Mouse (Mus musculus) Patski (cell line): ENCODE data around the gene Acot2. TPM values are rescaled to one million over a fixed set of nuclear protein-coding genes. Genes with fewer than 3 reads are reported as not detected.
"Not testable (repeated sequence)": the region's sequence is repeated elsewhere in the genome, so short reads cannot be mapped to it uniquely, and the experiment has no call there.

ENCODE experiments used
- ATAC-seq: fragments of 100-300 bp; one replicate; pipeline ENCODE4 v1.8.0; 2021
- CTCF ChIA-PET: fragments of 350-600 bp; sonication (Branson Sonifier 250); formaldehyde crosslinking; loops from one replicate; lab custom pipeline; 2022; ENCODE audit warnings: inconsistent platforms; lab: Charles Lee
- POLR2A ChIA-PET: fragments of 350-600 bp; sonication (Branson Sonifier 250); formaldehyde crosslinking; loops from one replicate; lab custom pipeline; 2022; ENCODE audit warnings: antibody characterized with exemption, inconsistent platforms; lab: Charles Lee
- DNase-seq: peaks from one replicate; pipeline ENCODE4 v3.0.0-alpha.2; 2011; ENCODE audit warnings: low read depth, low spot score
- H3K27me3 ChIP-seq: fragments of 371-371 bp; one replicate; pipeline ENCODE4 v1.5.1; 2021
- CTCF ChIP-seq: fragments of 100-300 bp; IDR thresholded peaks from one replicate; pipeline ENCODE4 v1.5.1; 2021
- in situ Hi-C: fragments of 300-500 bp; cut with MboI; formaldehyde crosslinking; loops from 3 replicates; pipeline ENCODE4 v1.11.1; 2018; ENCODE audit warnings: low pct_unique_long_range_greater_than_20kb, mixed read lengths
- polyA plus RNA-seq: library from polyadenylated mRNA; unstranded; gene quantifications from one replicate; pipeline ENCODE4 v1.2.3, GENCODE M21; 2021

Gene Acot2
- polyA plus RNA-seq, 1 experiment from 2014 or later: 33.7 TPM

DNA sequence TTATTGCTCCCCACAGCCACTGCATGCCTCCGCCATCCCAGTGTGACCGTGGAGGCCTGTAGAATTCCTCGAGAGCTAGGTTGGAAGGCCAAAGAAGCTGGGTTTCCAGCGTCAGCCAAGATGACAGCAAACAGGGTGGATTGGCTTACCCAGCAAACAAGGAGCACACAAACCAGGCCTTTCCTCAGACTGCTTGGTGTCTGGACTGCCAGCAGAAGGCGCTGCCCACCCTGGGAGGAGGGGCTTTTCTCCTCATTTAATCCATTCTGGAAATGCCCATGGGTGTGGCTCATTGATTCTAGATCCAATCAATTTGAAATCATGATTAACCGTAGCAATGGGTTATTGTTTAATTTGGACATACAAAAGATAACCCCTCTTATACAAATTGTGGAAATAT is 25.5 kb downstream of the Acot2 start:
- no peak for TF ChIP-seq CTCF
- ChIA-PET CTCF (no interaction called here), POLR2A (no interaction called here)
- no peaks in the 10 kb centered on the region for H3K27me3 ChIP-seq
- no peak for ATAC-seq
- no peak for DNase-seq
- in situ Hi-C loops: no loop called here

DNA sequence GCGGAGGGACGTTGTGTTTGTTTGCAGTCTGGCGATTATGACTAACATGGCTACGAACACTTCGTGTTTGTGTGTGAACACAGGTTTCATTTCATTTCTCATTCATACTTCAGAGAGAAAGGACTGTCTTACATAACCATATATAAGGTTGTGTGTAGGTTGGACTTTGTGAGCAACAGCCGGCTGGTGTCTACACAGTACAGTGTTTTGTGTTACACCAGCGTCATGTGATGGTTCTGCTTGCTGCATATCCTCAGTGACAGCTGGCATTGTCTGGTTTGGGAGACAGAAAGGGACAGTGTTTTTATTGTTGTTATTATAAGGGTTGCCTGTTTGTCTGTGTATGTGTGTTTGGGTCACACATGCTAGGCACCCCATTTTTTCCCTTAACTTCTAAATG is 26.0 kb downstream of the Acot2 start:
- in situ Hi-C loops: no loop called here
- TF ChIP-seq CTCF: no peak
- POLR2A ChIA-PET: no interaction called here
- CTCF ChIA-PET: no interaction called here
- no peaks in the 10 kb centered on the region for H3K27me3 ChIP-seq
- DNase-seq: no peak
- ATAC-seq: no peak

DNA sequence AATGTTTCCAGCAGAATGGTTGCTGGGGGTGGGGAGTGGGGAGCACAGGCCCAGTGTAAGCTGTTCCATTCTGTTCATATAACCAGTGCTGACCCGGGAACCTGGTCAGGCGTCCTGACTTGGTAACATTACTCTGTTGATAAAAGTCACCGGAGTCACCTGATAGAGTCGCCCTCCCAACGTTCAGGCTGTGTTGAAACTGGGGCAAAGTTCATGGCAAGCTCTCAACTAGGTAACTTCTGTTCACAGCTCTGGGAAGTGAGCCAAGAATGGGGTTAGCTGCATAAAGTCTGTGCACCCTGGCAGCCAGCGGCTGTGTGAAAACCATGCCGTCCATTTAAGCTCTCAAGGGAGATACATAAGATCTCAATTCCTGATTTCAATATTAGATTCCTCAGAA is 32.9 kb downstream of the Acot2 start:
- H3K27me3 ChIP-seq, DNase-seq, CTCF ChIA-PET, ATAC-seq, in situ Hi-C loops, POLR2A ChIA-PET: not testable (repeated sequence)

DNA sequence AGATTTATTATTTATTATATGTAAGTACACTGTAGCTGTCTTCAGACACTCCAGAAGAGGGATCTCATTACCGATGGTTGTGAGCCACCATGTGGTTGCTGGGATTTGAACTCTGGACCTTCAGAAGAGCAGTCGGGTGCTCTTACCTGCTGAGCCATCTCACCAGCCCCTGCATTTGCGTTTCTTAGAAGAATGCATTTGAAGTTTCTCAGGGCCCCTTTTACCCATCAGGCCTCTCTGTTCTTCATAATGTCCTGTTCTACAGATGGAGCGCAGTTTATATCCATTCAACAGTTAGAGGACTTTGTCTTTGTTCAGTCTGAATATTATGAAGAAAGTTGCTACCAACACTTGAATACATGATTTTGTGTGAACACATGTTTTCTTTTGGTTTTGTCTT is 34.6 kb downstream of the Acot2 start:
- in situ Hi-C loops, POLR2A ChIA-PET, DNase-seq, ATAC-seq, CTCF ChIA-PET, H3K27me3 ChIP-seq: not testable (repeated sequence)

DNA sequence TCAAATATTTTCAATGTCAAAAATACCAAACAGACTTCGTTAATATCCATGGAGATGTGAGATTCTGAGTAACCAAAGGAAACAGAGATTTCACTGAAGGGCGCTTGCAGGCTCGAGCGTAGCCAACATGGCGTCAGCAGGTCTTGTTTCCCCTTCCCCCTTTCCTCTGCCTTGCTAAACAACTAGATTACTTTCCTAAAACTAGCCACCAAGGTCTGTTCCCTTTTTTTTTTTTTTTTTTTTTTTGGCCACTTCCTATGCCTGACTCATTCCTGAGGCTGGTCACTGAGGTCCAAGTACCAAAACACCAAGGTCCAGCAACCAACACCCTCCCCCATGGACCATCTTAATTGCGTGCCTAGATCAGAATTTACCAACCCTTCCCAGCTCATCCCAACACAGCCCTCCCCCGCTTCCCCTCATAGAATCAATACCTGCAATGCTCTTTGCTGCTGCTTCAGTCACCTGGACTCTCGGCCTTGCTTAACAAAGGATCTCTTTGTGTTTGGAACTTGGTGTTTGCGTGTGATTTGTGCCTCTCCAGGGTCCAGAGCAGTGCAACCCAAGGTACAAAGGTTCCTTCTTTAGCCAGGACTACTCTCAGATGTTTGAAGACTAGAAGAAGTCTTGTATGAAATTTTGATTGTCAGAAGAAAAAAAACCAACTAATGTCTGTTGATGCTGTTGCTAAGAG is 35.5 kb downstream of the Acot2 start:
- ChIA-PET CTCF (no interaction called here), POLR2A (interaction anchor here (0.9 kb wide), 1 partner anchor 29 kb away, joined by 3 read pairs; the partner anchor contains the start of gene Acot3)
- in situ Hi-C loops: no loop called here
- no peak for ATAC-seq
- no peak for DNase-seq
- no peak for TF ChIP-seq CTCF
- H3K27me3 ChIP-seq: no peaks in the 10 kb centered on the region

DNA sequence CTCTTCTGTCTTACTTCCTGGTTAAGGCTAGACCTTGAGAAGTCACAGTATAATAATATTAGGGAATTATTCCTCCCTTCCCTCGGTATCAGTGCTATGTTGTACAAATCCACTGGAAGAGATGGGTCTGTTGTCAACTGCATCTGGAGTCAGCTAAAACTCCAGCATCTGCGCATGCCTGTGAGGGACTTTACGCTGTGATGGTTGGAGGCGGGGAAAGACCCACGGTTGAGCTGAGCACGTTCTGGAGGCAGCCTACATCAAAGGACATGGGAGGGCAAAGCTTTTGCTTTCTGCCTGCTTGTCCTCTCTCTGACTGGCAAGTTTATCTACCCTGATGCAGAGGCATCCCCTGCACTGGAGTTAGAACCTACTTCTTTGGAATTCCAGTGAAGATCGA is 38.2 kb downstream of the Acot2 start:
- ATAC-seq: no peak
- no peaks in the 10 kb centered on the region for H3K27me3 ChIP-seq
- in situ Hi-C loops: loop anchor here (5.0 kb wide), 1 partner anchor 54 kb away; no protein-coding TSS in a partner anchor
- CTCF ChIA-PET: no interaction called here
- DNase-seq: no peak
- no peak for TF ChIP-seq CTCF
- POLR2A ChIA-PET: no interaction called here

DNA sequence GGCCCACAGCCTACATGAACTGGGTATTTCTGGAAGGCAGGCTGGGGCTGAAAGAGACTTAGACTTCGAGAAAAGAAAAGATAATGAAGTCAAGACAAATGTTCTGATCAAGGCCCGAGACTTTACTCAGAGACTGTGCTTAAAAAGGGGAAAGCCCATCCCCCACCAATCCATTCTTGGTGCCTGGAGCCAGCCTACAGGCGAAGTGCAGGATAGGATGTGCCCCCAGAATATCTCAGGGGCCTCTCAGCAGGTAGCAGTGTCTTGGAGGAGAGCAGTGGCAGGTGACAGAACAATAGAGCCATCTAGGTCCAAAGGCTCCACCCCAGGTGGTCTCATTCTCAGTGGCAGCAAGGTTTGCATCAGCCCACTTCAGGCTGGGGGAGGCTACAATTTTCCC is 40.7 kb downstream of the Acot2 start:
- CTCF ChIA-PET, DNase-seq, H3K27me3 ChIP-seq, ATAC-seq: not testable (repeated sequence)
- in situ Hi-C loops: loop anchor here (5.0 kb wide), 1 partner anchor 56 kb away; no protein-coding TSS in a partner anchor
- POLR2A ChIA-PET: interaction anchor here (1.0 kb wide), 1 partner anchor 154 kb away, joined by 3 read pairs; no protein-coding TSS in a partner anchor

DNA sequence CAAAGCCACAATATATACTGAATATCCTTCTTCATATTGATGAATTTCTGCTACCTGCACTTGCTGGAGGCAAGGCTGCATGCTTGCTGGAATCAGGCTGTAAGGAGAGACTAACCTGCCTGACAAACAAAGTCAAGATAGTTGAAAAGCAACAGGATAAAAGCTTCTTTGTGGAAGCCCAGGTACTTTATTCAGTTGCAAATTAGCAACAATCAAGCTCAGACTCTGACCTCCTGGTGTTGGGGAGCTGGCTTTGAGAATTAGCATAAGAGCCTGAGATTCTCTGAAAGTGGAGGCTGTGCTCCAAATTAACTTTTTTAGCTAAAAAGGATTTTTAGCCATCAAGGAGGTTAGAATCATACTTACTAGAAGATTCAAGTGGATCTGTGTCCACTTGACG is 41.4 kb downstream of the Acot2 start:
- DNase-seq, POLR2A ChIA-PET, CTCF ChIA-PET, H3K27me3 ChIP-seq, ATAC-seq: not testable (repeated sequence)
- in situ Hi-C loops: loop anchor here (5.0 kb wide), 1 partner anchor 57 kb away; no protein-coding TSS in a partner anchor

DNA sequence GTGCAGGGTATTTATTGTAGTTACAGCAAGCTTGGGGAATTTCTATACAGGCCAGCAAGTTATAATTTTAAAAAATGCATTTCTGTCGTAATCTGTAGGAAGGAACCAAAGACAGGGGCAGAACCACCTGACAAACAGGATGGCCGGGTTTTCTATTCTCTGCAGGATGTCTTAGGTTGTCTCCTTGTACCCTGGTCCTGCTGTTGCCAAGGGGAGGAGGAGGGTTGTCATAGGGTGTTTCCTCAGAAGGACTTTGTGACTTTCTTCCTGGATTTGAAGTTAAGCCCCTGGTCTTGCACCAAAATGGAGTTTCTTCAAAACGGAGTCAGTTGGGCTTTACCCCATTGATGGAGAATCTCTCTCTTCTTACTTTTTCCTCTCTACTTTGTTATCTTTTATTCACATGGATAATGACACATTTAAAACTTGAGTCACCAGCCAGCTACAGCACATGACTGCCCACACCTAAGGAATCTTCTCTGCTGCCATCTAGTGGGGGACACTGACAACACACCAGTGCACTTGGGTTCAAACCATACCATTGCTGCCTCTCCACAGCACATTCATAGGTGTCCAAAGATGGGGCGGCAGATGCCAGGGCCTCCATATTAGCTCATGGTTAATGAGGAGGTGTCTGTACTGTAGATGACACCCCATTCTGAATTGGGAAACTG is 43.1 kb downstream of the Acot2 start:
- ATAC-seq (peak; percentile 57), DNase-seq (peak; percentile 31)
- TF ChIP-seq CTCF: peak; percentile 79
- POLR2A ChIA-PET: interaction anchor here (1.0 kb wide), 2 partner anchors 43 to 102 kb away, joined by 3 read pairs; partner anchors contain the start of gene Acot2
- in situ Hi-C loops: no loop called here
- H3K27me3 ChIP-seq: no peaks in the 10 kb centered on the region
- CTCF ChIA-PET: interaction anchor here (0.7 to 2.2 kb wide), 10 partner anchors 9 to 161 kb away, joined by 3 to 15 read pairs (median 4); partner anchors contain the start of gene Acot2

DNA sequence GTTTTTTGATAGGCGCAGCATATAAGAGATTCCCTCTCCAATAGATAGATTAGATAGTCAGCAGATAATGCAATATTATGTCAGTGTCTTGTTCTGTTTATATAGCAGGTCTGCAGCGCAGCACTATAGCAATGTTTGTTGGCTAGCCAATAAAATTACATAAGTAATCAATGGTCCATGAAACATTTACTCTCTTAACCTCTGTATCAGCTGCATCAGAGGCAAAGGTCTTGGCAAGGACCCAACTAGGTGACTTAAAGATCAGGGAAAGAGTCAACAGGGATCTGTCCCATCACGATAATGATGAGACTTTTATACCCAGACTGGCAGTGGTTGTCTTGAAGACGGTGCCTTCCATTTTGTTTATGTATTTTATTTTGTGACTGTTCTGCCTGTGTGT is 45.2 kb downstream of the Acot2 start:
- CTCF ChIA-PET: interaction anchor here (1.2 to 2.4 kb wide), 2 partner anchors 9 to 61 kb away, joined by 3 to 7 read pairs; no protein-coding TSS in a partner anchor
- DNase-seq (no peak), ATAC-seq (no peak)
- TF ChIP-seq CTCF: no peak
- in situ Hi-C loops: no loop called here
- POLR2A ChIA-PET: no interaction called here
- H3K27me3 ChIP-seq: no peaks in the 10 kb centered on the region

DNA sequence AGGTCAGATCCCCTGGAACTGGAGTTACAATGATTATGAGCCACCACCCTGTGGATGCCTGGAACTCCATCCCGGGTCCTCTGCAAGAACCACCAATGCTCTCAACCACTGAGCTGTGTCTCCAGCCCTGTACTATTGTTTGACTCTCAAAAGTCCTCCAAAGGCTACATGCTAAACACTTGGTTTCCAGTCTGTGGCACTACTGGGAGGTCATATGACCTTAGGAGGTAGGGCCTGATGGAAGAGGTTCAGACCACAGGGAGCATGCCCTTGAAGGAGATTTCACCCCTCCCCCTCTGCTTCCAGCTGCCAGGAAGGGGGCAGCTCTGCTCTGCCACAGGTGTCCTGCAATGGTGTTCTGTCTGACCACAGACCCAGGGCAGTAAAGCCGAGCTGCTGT is 45.6 kb downstream of the Acot2 start:
- DNase-seq, ATAC-seq, H3K27me3 ChIP-seq, in situ Hi-C loops, POLR2A ChIA-PET: not testable (repeated sequence)
- CTCF ChIA-PET: interaction anchor here (1.2 to 2.4 kb wide), 2 partner anchors 8 to 61 kb away, joined by 3 to 7 read pairs; no protein-coding TSS in a partner anchor
